Mouse (Mus musculus): Measurements from ENCODE around the gene Gm3336. TPM values are rescaled to one million over a fixed set of nuclear protein-coding genes. Genes with fewer than 3 reads are reported as not detected.

Gene Gm3336
- polyA plus RNA-seq, 1 experiment = 0.43 TPM

GRCm38 (mm10) chr8:70679404-70679803 is 38.9 kb upstream of the Gm3336 start:
- WGBS = 83% methylated on average over 4 of the region's 4 CpGs
- DNase-seq = no peak
- H3K4me3 ChIP-seq (replicated peaks; ENCODE audit: extremely low read depth, low read depth, low read length) = no peak overlapping the region
- H3K4me1 ChIP-seq (ENCODE audit: control insufficient read depth, insufficient read depth, low read length) = peaks cover 22% of the 10 kb centered on the region
- no peak for TF ChIP-seq CTCF (IDR thresholded peaks at IDR 0.05; ENCODE audit: insufficient read depth, low read length)
- TF ChIP-seq POLR2A (IDR thresholded peaks at IDR 0.05; ENCODE audit: borderline replicate concordance, extremely low read depth, low read depth, low read length) = no peak

GRCm38 (mm10) chr8:70680039-70680438 is 38.3 kb upstream of the Gm3336 start:
- no peak for DNase-seq
- H3K4me3 ChIP-seq (replicated peaks; ENCODE audit: extremely low read depth, low read depth, low read length) = no peak overlapping the region
- H3K4me1 ChIP-seq (ENCODE audit: control insufficient read depth, insufficient read depth, low read length) = peaks cover 16% of the 10 kb centered on the region
- 76% methylated on average over 3 of the region's 3 CpGs for WGBS
- no peak for TF ChIP-seq CTCF (IDR thresholded peaks at IDR 0.05; ENCODE audit: insufficient read depth, low read length)
- TF ChIP-seq POLR2A (IDR thresholded peaks at IDR 0.05; ENCODE audit: borderline replicate concordance, extremely low read depth, low read depth, low read length) = no peak

- DNase-seq = no peak
- Histone ChIP-seq H3K4me1 (ENCODE audit: control insufficient read depth, insufficient read depth, low read length) (peaks cover 11% of the 10 kb centered on the region), H3K4me3 (replicated peaks; ENCODE audit: extremely low read depth, low read depth, low read length) (no peak overlapping the region)
- 54% methylated on average over 3 of the region's 3 CpGs for whole genome bisulfite sequencing
- TF ChIP-seq POLR2A (IDR thresholded peaks at IDR 0.05; ENCODE audit: borderline replicate concordance, extremely low read depth, low read depth, low read length) = no peak
- no peak for TF ChIP-seq CTCF (IDR thresholded peaks at IDR 0.05; ENCODE audit: insufficient read depth, low read length)
Observed at GRCm38 (mm10) chr8:70681410-70681809, 36.9 kb upstream of the Gm3336 start.

- TF ChIP-seq CTCF (IDR thresholded peaks at IDR 0.05; ENCODE audit: insufficient read depth, low read length) = no peak
- peak; percentile 31; the same call in 1 of the 2 replicates for TF ChIP-seq POLR2A (IDR thresholded peaks at IDR 0.05; ENCODE audit: borderline replicate concordance, extremely low read depth, low read depth, low read length)
- peak; percentile 54 for DNase-seq
- WGBS = 7% methylated on average over 19 of the region's 19 CpGs
- Histone ChIP-seq H3K4me1 (ENCODE audit: control insufficient read depth, insufficient read depth, low read length) (peaks cover 11% of the 10 kb centered on the region), H3K4me3 (replicated peaks; ENCODE audit: extremely low read depth, low read depth, low read length) (no peak overlapping the region)
Observed at GRCm38 (mm10) chr8:70682193-70682592, 36.1 kb upstream of the Gm3336 start.

DNA sequence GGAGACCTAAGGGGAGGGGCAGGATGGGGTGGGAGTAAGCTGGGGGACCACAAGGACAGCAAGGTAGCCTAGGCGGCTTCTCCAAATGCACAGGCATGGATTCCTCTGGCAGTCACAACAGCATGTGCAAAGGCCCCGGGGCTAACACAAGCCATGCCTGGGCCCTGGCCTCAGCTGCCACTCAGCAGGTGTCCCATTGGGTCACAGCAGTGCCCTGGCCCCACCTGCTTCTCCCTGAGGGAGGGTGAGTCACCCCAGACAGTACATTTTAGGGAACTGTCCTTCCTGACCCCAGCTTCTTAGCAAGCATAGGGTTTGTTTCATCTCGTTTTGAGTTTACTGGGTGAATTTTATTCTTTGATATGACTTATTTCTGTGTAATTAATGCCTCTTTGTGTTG is 35.7 kb upstream of the Gm3336 start:
- no peak overlapping the region for H3K4me3 ChIP-seq (replicated peaks; ENCODE audit: extremely low read depth, low read depth, low read length)
- no peak for DNase-seq
- peaks cover 11% of the 10 kb centered on the region for H3K4me1 ChIP-seq (ENCODE audit: control insufficient read depth, insufficient read depth, low read length)
- TF ChIP-seq CTCF (IDR thresholded peaks at IDR 0.05; ENCODE audit: insufficient read depth, low read length) (no peak), POLR2A (IDR thresholded peaks at IDR 0.05; ENCODE audit: borderline replicate concordance, extremely low read depth, low read depth, low read length) (no peak)
- WGBS = 61% methylated on average over 3 of the region's 3 CpGs

DNA sequence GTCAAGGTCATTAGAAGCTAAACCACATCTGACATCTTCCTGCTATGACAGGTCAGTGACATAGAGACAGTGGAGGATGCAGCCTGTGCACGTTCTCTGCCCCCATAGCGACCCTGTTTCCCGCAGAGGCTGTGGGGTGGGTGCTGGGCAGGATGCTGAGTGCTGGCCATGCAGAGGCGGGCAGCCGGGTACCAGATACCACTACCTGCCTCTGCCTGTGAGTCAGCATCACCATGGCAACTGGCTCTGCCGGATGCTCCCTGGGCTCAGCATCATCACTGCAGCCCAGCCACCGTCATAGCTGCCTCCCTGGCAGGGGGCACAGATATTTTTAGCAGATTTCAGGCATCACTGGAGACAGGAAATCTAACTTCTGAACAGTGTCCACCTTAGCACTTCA is 34.1 kb upstream of the Gm3336 start:
- no peak for TF ChIP-seq CTCF (IDR thresholded peaks at IDR 0.05; ENCODE audit: insufficient read depth, low read length)
- no peak for TF ChIP-seq POLR2A (IDR thresholded peaks at IDR 0.05; ENCODE audit: borderline replicate concordance, extremely low read depth, low read depth, low read length)
- no peak overlapping the region for H3K4me3 ChIP-seq (replicated peaks; ENCODE audit: extremely low read depth, low read depth, low read length)
- DNase-seq = no peak
- H3K4me1 ChIP-seq (ENCODE audit: control insufficient read depth, insufficient read depth, low read length) = peaks cover 6% of the 10 kb centered on the region
- 56% methylated on average over 7 of the region's 7 CpGs for WGBS

GRCm38 (mm10) chr8:70687576-70687975 is 30.8 kb upstream of the Gm3336 start:
- H3K4me1 ChIP-seq (ENCODE audit: control insufficient read depth, insufficient read depth, low read length) = no peaks in the 10 kb centered on the region
- no peak for DNase-seq
- 51% methylated on average over 8 of the region's 8 CpGs for WGBS
- H3K4me3 ChIP-seq (replicated peaks; ENCODE audit: extremely low read depth, low read depth, low read length) = no peak overlapping the region
- TF ChIP-seq CTCF (IDR thresholded peaks at IDR 0.05; ENCODE audit: insufficient read depth, low read length) (no peak), POLR2A (IDR thresholded peaks at IDR 0.05; ENCODE audit: borderline replicate concordance, extremely low read depth, low read depth, low read length) (no peak)

DNA sequence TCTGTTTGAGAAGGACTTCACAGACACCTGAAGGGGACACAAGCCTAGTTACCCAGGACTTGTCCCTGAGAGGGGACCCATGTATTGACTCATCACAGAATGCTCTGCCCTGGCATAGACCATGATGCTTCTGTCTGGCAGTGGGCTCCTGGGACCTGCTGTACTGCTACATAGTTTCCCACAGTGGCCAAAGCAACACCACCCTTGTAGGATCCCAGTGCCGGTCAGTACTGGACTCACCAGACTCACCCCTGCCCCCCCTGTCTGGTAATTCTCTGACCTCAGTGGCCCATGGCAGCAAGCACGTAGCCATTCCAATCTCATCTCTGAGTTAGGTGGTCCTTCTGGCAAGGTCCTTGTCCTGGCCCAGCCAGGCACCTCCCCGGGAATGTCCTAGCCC is 30.2 kb upstream of the Gm3336 start:
- H3K4me3 ChIP-seq (replicated peaks; ENCODE audit: extremely low read depth, low read depth, low read length) = no peak overlapping the region
- DNase-seq = no peak
- no peak for TF ChIP-seq POLR2A (IDR thresholded peaks at IDR 0.05; ENCODE audit: borderline replicate concordance, extremely low read depth, low read depth, low read length)
- TF ChIP-seq CTCF (IDR thresholded peaks at IDR 0.05; ENCODE audit: insufficient read depth, low read length) = no peak
- WGBS = 80% methylated on average over 3 of the region's 3 CpGs
- no peaks in the 10 kb centered on the region for H3K4me1 ChIP-seq (ENCODE audit: control insufficient read depth, insufficient read depth, low read length)

GRCm38 (mm10) chr8:70689892-70690390 is 28.4 kb upstream of the Gm3336 start:
- no peak overlapping the region for H3K4me3 ChIP-seq (replicated peaks; ENCODE audit: extremely low read depth, low read depth, low read length)
- WGBS = 70% methylated on average over 5 of the region's 5 CpGs
- H3K4me1 ChIP-seq (ENCODE audit: control insufficient read depth, insufficient read depth, low read length) = no peaks in the 10 kb centered on the region
- no peak for DNase-seq
- TF ChIP-seq POLR2A (IDR thresholded peaks at IDR 0.05; ENCODE audit: borderline replicate concordance, extremely low read depth, low read depth, low read length) (no peak), CTCF (IDR thresholded peaks at IDR 0.05; ENCODE audit: insufficient read depth, low read length) (no peak)

DNA sequence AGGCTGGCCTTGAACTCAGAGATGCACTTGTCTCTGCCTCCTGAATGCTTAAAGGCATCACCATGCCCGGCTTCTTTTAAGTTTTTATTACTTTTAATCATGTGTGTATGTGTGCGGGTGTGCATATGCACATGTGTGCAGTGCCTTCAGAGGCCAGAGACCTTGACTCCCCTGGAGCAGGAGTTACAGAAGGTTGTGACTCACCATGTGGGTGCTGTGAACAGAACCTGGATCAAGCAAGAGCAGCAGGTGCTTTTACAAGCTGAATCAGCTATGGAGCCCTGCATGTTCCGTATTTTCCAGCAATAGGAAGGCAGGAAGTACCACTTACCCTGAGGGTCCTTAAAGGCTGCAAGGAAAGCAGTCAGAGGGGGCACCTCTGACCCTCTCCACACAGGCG is 27.1 kb upstream of the Gm3336 start:
- DNase-seq = no peak
- WGBS = 85% methylated on average over 4 of the region's 4 CpGs
- H3K4me1 ChIP-seq (ENCODE audit: control insufficient read depth, insufficient read depth, low read length) = peaks cover 3% of the 10 kb centered on the region; the same call in 1 of the 2 replicates
- TF ChIP-seq POLR2A (IDR thresholded peaks at IDR 0.05; ENCODE audit: borderline replicate concordance, extremely low read depth, low read depth, low read length) (no peak), CTCF (IDR thresholded peaks at IDR 0.05; ENCODE audit: insufficient read depth, low read length) (no peak)
- H3K4me3 ChIP-seq (replicated peaks; ENCODE audit: extremely low read depth, low read depth, low read length) = no peak overlapping the region

Measured in lung, adult 2 months (tissue).